Mouse (Mus musculus): ENCODE measurements around the gene Bhlha9.

DNA sequence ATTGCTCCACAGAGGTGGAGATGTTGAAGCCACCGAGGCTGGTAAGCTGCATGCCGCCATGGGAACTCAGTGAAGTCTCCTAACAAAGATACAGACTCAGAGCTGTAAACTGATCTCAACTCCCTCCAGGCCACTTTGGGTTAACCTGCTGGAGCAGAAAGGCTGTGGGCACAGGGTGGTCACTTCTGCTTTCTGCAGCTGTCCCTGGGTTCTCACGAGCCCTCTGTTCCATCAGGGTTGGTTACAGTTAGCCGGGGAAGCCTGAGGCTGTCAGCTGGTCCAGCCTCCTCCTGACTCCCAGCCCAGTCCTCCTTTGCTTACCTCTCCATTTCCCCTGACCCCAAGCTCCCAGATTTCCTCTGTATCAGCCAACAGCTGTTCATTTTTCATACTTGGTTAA lies 4.5 kb upstream of the Bhlha9 start:
- no peak for TF ChIP-seq CTCF (conservative IDR thresholded peaks at IDR 0.05; ENCODE audit: low read length)
- TF ChIP-seq NANOG (IDR thresholded peaks at IDR 0.05; ENCODE audit: borderline replicate concordance, low read length) = no peak

All from E14TG2a.4 (cell line).